Mouse (Mus musculus): ENCODE measurements around the gene Eci2. TPM values are rescaled to one million over a fixed set of nuclear protein-coding genes. Genes with fewer than 3 reads are reported as not detected.

Eci2 gene
- 205 and 228 TPM in 2 replicates for polyA plus RNA-seq (2015; fragmentation: Nextera tagmentation; extraction: Ambion mirVana)

- peak; percentile 80 for TF ChIP-seq CTCF (IDR thresholded peaks at IDR 0.05; ENCODE audit: low read depth)
- Histone ChIP-seq H3K27ac (ENCODE audit: low read depth, low read length) (no peak within 1 kb of the TSS), H3K4me1 (replicated peaks; ENCODE audit: control insufficient read depth, insufficient read depth, low read length) (no peaks in the 10 kb centered on the region), H3K4me3 (ENCODE audit: low read depth, low read length) (no peak within 1 kb of the TSS), H3K9ac (ENCODE audit: low read depth, low read length) (no peak within 1 kb of the TSS), H3K4me2 (replicated peaks; ENCODE audit: low read depth) (peak within 1 kb of the TSS; percentile 43), H3K36me3 (ENCODE audit: control insufficient read depth, insufficient read depth) (no peaks in the 10 kb centered on the region), H3K9me3 (ENCODE audit: control insufficient read depth) (no peaks in the 10 kb centered on the region), H3K27me3 (replicated peaks; ENCODE audit: control insufficient read depth, insufficient read depth, low read length) (no peaks in the 10 kb centered on the region)
- ATAC-seq: no peak
- WGBS: 10% methylated on average over 6 of the region's 6 CpGs
Observed at GRCm38 (mm10) chr13:35026879-35027278, at the start of gene Eci2. TSS of gene Eci2 (minus strand) at chr13:35027096.

- ATAC-seq: no peak
- TF ChIP-seq CTCF (IDR thresholded peaks at IDR 0.05; ENCODE audit: low read depth): peak; percentile 51
- no peaks in the 10 kb centered on the region for H3K36me3 ChIP-seq (ENCODE audit: control insufficient read depth, insufficient read depth)
- no peak overlapping the region for H3K27ac ChIP-seq (ENCODE audit: low read depth, low read length)
- no peaks in the 10 kb centered on the region for H3K9me3 ChIP-seq (ENCODE audit: control insufficient read depth)
- no peak overlapping the region for H3K4me3 ChIP-seq (ENCODE audit: low read depth, low read length)
- no peaks in the 10 kb centered on the region for H3K27me3 ChIP-seq (replicated peaks; ENCODE audit: control insufficient read depth, insufficient read depth, low read length)
- no peak overlapping the region for H3K9ac ChIP-seq (ENCODE audit: low read depth, low read length)
- no peak overlapping the region for H3K4me2 ChIP-seq (replicated peaks; ENCODE audit: low read depth)
- no peaks in the 10 kb centered on the region for H3K4me1 ChIP-seq (replicated peaks; ENCODE audit: control insufficient read depth, insufficient read depth, low read length)
- WGBS: 52% methylated on average over 1 of the region's 1 CpGs
Observed at GRCm38 (mm10) chr13:35074862-35075261, 48.0 kb upstream of the Eci2 start.

- Histone ChIP-seq H3K36me3 (ENCODE audit: control insufficient read depth, insufficient read depth) (no peaks in the 10 kb centered on the region), H3K9me3 (ENCODE audit: control insufficient read depth) (no peaks in the 10 kb centered on the region), H3K27me3 (replicated peaks; ENCODE audit: control insufficient read depth, insufficient read depth, low read length) (no peaks in the 10 kb centered on the region), H3K4me1 (replicated peaks; ENCODE audit: control insufficient read depth, insufficient read depth, low read length) (no peaks in the 10 kb centered on the region), H3K9ac (ENCODE audit: low read depth, low read length) (no peak overlapping the region), H3K4me2 (replicated peaks; ENCODE audit: low read depth) (no peak overlapping the region), H3K4me3 (ENCODE audit: low read depth, low read length) (no peak overlapping the region), H3K27ac (ENCODE audit: low read depth, low read length) (no peak overlapping the region)
- TF ChIP-seq CTCF (IDR thresholded peaks at IDR 0.05; ENCODE audit: low read depth): no peak
- ATAC-seq: no peak
- 79% methylated on average over 9 of the region's 9 CpGs for WGBS
Observed at GRCm38 (mm10) chr13:35070485-35071472, 43.9 kb upstream of the Eci2 start.

- no peak overlapping the region for H3K4me2 ChIP-seq (replicated peaks; ENCODE audit: low read depth)
- no peak for TF ChIP-seq CTCF (IDR thresholded peaks at IDR 0.05; ENCODE audit: low read depth)
- H3K9ac ChIP-seq (ENCODE audit: low read depth, low read length): no peak overlapping the region
- ATAC-seq: no peak
- H3K36me3 ChIP-seq (ENCODE audit: control insufficient read depth, insufficient read depth): no peaks in the 10 kb centered on the region
- no peaks in the 10 kb centered on the region for H3K27me3 ChIP-seq (replicated peaks; ENCODE audit: control insufficient read depth, insufficient read depth, low read length)
- H3K4me1 ChIP-seq (replicated peaks; ENCODE audit: control insufficient read depth, insufficient read depth, low read length): no peaks in the 10 kb centered on the region
- no peak overlapping the region for H3K4me3 ChIP-seq (ENCODE audit: low read depth, low read length)
- H3K9me3 ChIP-seq (ENCODE audit: control insufficient read depth): no peaks in the 10 kb centered on the region
- WGBS: 58% methylated on average over 2 of the region's 2 CpGs
- H3K27ac ChIP-seq (ENCODE audit: low read depth, low read length): no peak overlapping the region
Observed at GRCm38 (mm10) chr13:35067084-35067483, 40.2 kb upstream of the Eci2 start.

- Histone ChIP-seq H3K4me3 (ENCODE audit: low read depth, low read length) (no peak overlapping the region), H3K4me2 (replicated peaks; ENCODE audit: low read depth) (no peak overlapping the region), H3K9ac (ENCODE audit: low read depth, low read length) (no peak overlapping the region), H3K36me3 (ENCODE audit: control insufficient read depth, insufficient read depth) (no peaks in the 10 kb centered on the region), H3K9me3 (ENCODE audit: control insufficient read depth) (no peaks in the 10 kb centered on the region), H3K27me3 (replicated peaks; ENCODE audit: control insufficient read depth, insufficient read depth, low read length) (no peaks in the 10 kb centered on the region), H3K4me1 (replicated peaks; ENCODE audit: control insufficient read depth, insufficient read depth, low read length) (no peaks in the 10 kb centered on the region), H3K27ac (ENCODE audit: low read depth, low read length) (no peak overlapping the region)
- 52% methylated on average over 2 of the region's 2 CpGs for WGBS
- ATAC-seq: peak; percentile 47
- TF ChIP-seq CTCF (IDR thresholded peaks at IDR 0.05; ENCODE audit: low read depth): no peak
Observed at GRCm38 (mm10) chr13:35066033-35066432, 39.1 kb upstream of the Eci2 start.

GRCm38 (mm10) chr13:35064381-35064780 is 37.5 kb upstream of the Eci2 start:
- TF ChIP-seq CTCF (IDR thresholded peaks at IDR 0.05; ENCODE audit: low read depth): no peak
- H3K4me2 ChIP-seq (replicated peaks; ENCODE audit: low read depth): no peak overlapping the region
- no peak for ATAC-seq
- no peak overlapping the region for H3K27ac ChIP-seq (ENCODE audit: low read depth, low read length)
- no peaks in the 10 kb centered on the region for H3K9me3 ChIP-seq (ENCODE audit: control insufficient read depth)
- WGBS: 55% methylated on average over 4 of the region's 4 CpGs
- H3K4me3 ChIP-seq (ENCODE audit: low read depth, low read length): no peak overlapping the region
- no peaks in the 10 kb centered on the region for H3K4me1 ChIP-seq (replicated peaks; ENCODE audit: control insufficient read depth, insufficient read depth, low read length)
- H3K27me3 ChIP-seq (replicated peaks; ENCODE audit: control insufficient read depth, insufficient read depth, low read length): no peaks in the 10 kb centered on the region
- no peaks in the 10 kb centered on the region for H3K36me3 ChIP-seq (ENCODE audit: control insufficient read depth, insufficient read depth)
- H3K9ac ChIP-seq (ENCODE audit: low read depth, low read length): no peak overlapping the region

Data from intestine, postnatal 0 days (tissue).